Mouse (Mus musculus) liver, embryonic 11.5 days (tissue): ENCODE results near the gene Ercc1. TPM values are rescaled to one million over a fixed set of nuclear protein-coding genes. Genes with fewer than 3 reads are reported as not detected.

Experiments
- ATAC-seq: fragments of 200-750 bp; cut with Nextera tagmentation; replicated peaks from 2 replicates; pipeline ENCODE4 v1.8.0; 2017; ENCODE audit warnings: moderate number of reproducible peaks, mild to moderate bottlenecking, moderate TSS enrichment, moderate library complexity; ENCODE audit not compliant: low FRiP score
- DNase-seq: peaks from one replicate; pipeline ENCODE4 v3.0.0-alpha.2; 2017; ENCODE audit warnings: low spot score
- H3K27ac ChIP-seq: fragments of 300-500 bp; sonication (generic); 2 replicates; pipeline ENCODE4 v1.5.1; 2014; ENCODE audit warnings: mild to moderate bottlenecking, low read depth, low read length, control low read depth
- H3K27me3 ChIP-seq: fragments of 300-500 bp; sonication (generic); replicated peaks from 2 replicates; pipeline ENCODE4 v1.6.1; 2014; ENCODE audit warnings: low read length, mixed read lengths; ENCODE audit not compliant: control insufficient read depth, insufficient read depth
- H3K36me3 ChIP-seq: fragments of 300-500 bp; sonication (generic); 2 replicates; pipeline ENCODE4 v1.6.1; 2014; ENCODE audit warnings: mild to moderate bottlenecking, low read length, moderate library complexity, mixed read lengths; ENCODE audit not compliant: control insufficient read depth, insufficient read depth
- H3K4me1 ChIP-seq: fragments of 300-500 bp; sonication (generic); replicated peaks from 2 replicates; pipeline ENCODE4 v1.6.1; 2014; ENCODE audit warnings: low read length, mixed read lengths; ENCODE audit not compliant: control insufficient read depth, insufficient read depth
- H3K4me2 ChIP-seq: fragments of 300-500 bp; sonication (generic); 2 replicates; pipeline ENCODE4 v1.6.1; 2014; ENCODE audit warnings: mild to moderate bottlenecking, control low read depth, moderate library complexity
- H3K4me3 ChIP-seq: fragments of 300-500 bp; sonication (generic); 2 replicates; pipeline ENCODE4 v1.5.1; 2014; ENCODE audit warnings: low read depth, low read length, control low read depth
- H3K9ac ChIP-seq: fragments of 300-500 bp; sonication (generic); 2 replicates; pipeline ENCODE4 v1.6.1; 2014; ENCODE audit warnings: low read depth, low read length, control low read depth
- H3K9me3 ChIP-seq: fragments of 300-500 bp; sonication (generic); 2 replicates; pipeline ENCODE4 v1.6.1; 2016; ENCODE audit warnings: low read length, inconsistent platforms, mixed read lengths; ENCODE audit not compliant: control insufficient read depth
- WGBS: fragments of 180-500 bp; shearing (Covaris S2); extraction: QIAGEN DNeasy Blood & Tissue Kit; methylation state at CpG from one replicate; pipeline ENCODE4 v1.1.7; 2014; 5-methylcytosine and 5-hydroxymethylcytosine counted together
- microRNA counts: library from miRNA; unstranded; fragments of <30 nt; microRNA quantifications from one replicate; lab custom pipeline; 2015
- microRNA-seq: library from miRNA; unstranded; fragments of <30 nt; microRNA quantifications from one replicate; pipeline ENCODE4, GENCODE M21; 2017; ENCODE audit warnings: borderline number of aligned reads
- polyA plus RNA-seq: library from polyadenylated mRNA; unstranded; fragments of >200 nt; fragmentation: Nextera tagmentation; extraction: Ambion mirVana; gene quantifications from 2 replicates; pipeline ENCODE4 v1.2.1, GENCODE M21; 2014

Gene Ercc1
- polyA plus RNA-seq, 1 experiment from 2014 or later: 46.8 TPM

GRCm38 (mm10) chr7:19403731-19404296, 59.2 kb downstream of the Ercc1 start, which contains the start of gene Klc3:
Gene Klc3, minus strand, starts transcription at chr7:19404104.
- peak; percentile 74 for ATAC-seq
- peaks cover 59% of the 10 kb centered on the region for H3K27me3 ChIP-seq
- H3K4me3 ChIP-seq: peak within 1 kb of the TSS; percentile 71
- DNase-seq: peak; percentile 79
- peak within 1 kb of the TSS; percentile 100 for H3K4me2 ChIP-seq
- no peak within 1 kb of the TSS for H3K27ac ChIP-seq
- H3K36me3 ChIP-seq: no peaks in the 10 kb centered on the region
- WGBS: 1% methylated on average over 62 of the region's 62 CpGs
- H3K4me1 ChIP-seq: peaks cover 14% of the 10 kb centered on the region
- peaks cover 6% of the 10 kb centered on the region for H3K9me3 ChIP-seq
- H3K9ac ChIP-seq: peak within 1 kb of the TSS; percentile 55

GRCm38 (mm10) chr7:19404476-19404875, 59.9 kb downstream of the Ercc1 start, which contains the start of gene Ckm:
Gene Ckm, plus strand, starts transcription at chr7:19404776.
- DNase-seq (no peak), ATAC-seq (no peak)
- H3K4me1 ChIP-seq: peaks cover 10% of the 10 kb centered on the region
- H3K27ac ChIP-seq: no peak within 1 kb of the TSS
- H3K9ac ChIP-seq: peak within 1 kb of the TSS; percentile 55
- peak within 1 kb of the TSS; percentile 100 for H3K4me2 ChIP-seq
- peak within 1 kb of the TSS; percentile 71 for H3K4me3 ChIP-seq
- no peaks in the 10 kb centered on the region for H3K36me3 ChIP-seq
- H3K9me3 ChIP-seq: peaks cover 6% of the 10 kb centered on the region
- 44% methylated on average over 7 of the region's 7 CpGs for WGBS
- H3K27me3 ChIP-seq: peaks cover 52% of the 10 kb centered on the region

- Histone ChIP-seq H3K4me2 (peak overlapping the region; percentile 55), H3K27ac (no peak overlapping the region), H3K27me3 (peaks cover 47% of the 10 kb centered on the region), H3K9ac (0 out of 2 replicates have a peak overlapping the region, but pooled peaks have one; percentile 28), H3K9me3 (peaks cover 6% of the 10 kb centered on the region), H3K36me3 (no peaks in the 10 kb centered on the region), H3K4me3 (0 out of 2 replicates have a peak overlapping the region, but pooled peaks have one; percentile 3), H3K4me1 (peaks cover 10% of the 10 kb centered on the region)
- peak; percentile 61 for ATAC-seq
- peak; percentile 87 for DNase-seq
- 3% methylated on average over 19 of the region's 19 CpGs for WGBS
These were observed 60.8 kb downstream of the Ercc1 start for GRCm38 (mm10) chr7:19405417-19405816.

MicroRNAs within 50 kb of the gene (microRNA counts, 519-probe panel; counts per million panel counts)
- microRNA mmu-miR-343 (lab: Ali Mortazavi, UCI): not detected

Small RNA genes within 50 kb of the gene (microRNA-seq; reads per million reads assigned to microRNA genes)
- gene Mir343: not detected

Other genes with a start within 250 kb of the Ercc1 start
- gene Gm4969, start 226.4 kb upstream of the Ercc1 start, polyA plus RNA-seq: 1.2 and 1.9 TPM in 2 replicates
- gene Fbxo46, start 224.9 kb upstream of the Ercc1 start, polyA plus RNA-seq: 9.9 TPM in 2 replicates
- gene Qpctl, start 195.5 kb upstream of the Ercc1 start, polyA plus RNA-seq: 7.5 and 9.5 TPM in 2 replicates
- gene Snrpd2, start 195.1 kb upstream of the Ercc1 start, polyA plus RNA-seq: 140 and 158 TPM in 2 replicates
- gene Gipr, start 178.7 kb upstream of the Ercc1 start, polyA plus RNA-seq: 0.69 and 0.73 TPM in 2 replicates
- gene Eml2, start 168.4 kb upstream of the Ercc1 start, polyA plus RNA-seq: 2.7 and 3.8 TPM in 2 replicates
- gene Gpr4, start 132.2 kb upstream of the Ercc1 start, polyA plus RNA-seq: 1.4 and 1.9 TPM in 2 replicates
- gene Opa3, start 116.4 kb upstream of the Ercc1 start, polyA plus RNA-seq: 31.6 and 33.9 TPM in 2 replicates
- 85.9 and 87.5 TPM in 2 replicates for gene Vasp, start 73.0 kb upstream of the Ercc1 start, polyA plus RNA-seq
- gene Ppm1n, start 64.7 kb upstream of the Ercc1 start, polyA plus RNA-seq: not detected in 2 replicates
- 8.2 and 11.1 TPM in 2 replicates for gene Rtn2, start 62.2 kb upstream of the Ercc1 start, polyA plus RNA-seq
- gene Fosb, start 34.7 kb upstream of the Ercc1 start, polyA plus RNA-seq: 0.07 TPM in 1 of 2 replicates, not detected in the other
- gene Cd3eap, start 14.7 kb downstream of the Ercc1 start, polyA plus RNA-seq: 28.7 and 30.2 TPM in 2 replicates
- 3.9 and 4.2 TPM in 2 replicates for gene Ppp1r13l, start 15.0 kb downstream of the Ercc1 start, polyA plus RNA-seq
- gene Ercc2, start 37.2 kb downstream of the Ercc1 start, polyA plus RNA-seq: 14.0 and 15.6 TPM in 2 replicates
- gene Klc3, start 59.3 kb downstream of the Ercc1 start, polyA plus RNA-seq: 0.71 and 0.99 TPM in 2 replicates
- gene Ckm, start 60.0 kb downstream of the Ercc1 start, polyA plus RNA-seq: 0.34 and 0.40 TPM in 2 replicates
- 6.7 and 7.7 TPM in 2 replicates for gene Mark4, start 114.0 kb downstream of the Ercc1 start, polyA plus RNA-seq
- gene Exoc3l2, start 118.6 kb downstream of the Ercc1 start, polyA plus RNA-seq: 4.3 and 5.6 TPM in 2 replicates
- gene Bloc1s3, start 163.6 kb downstream of the Ercc1 start, polyA plus RNA-seq: 2.0 and 2.1 TPM in 2 replicates
- 97.4 and 108 TPM in 2 replicates for gene Trappc6a, start 163.6 kb downstream of the Ercc1 start, polyA plus RNA-seq
- gene Nkpd1, start 173.1 kb downstream of the Ercc1 start, polyA plus RNA-seq: not detected in 2 replicates
- 2.9 and 3.1 TPM in 2 replicates for gene Ppp1r37, start 218.3 kb downstream of the Ercc1 start, polyA plus RNA-seq
- gene Zfp296, start 232.5 kb downstream of the Ercc1 start, polyA plus RNA-seq: 2.3 and 2.4 TPM in 2 replicates
- gene Gemin7, start 232.8 kb downstream of the Ercc1 start, polyA plus RNA-seq: 133 and 142 TPM in 2 replicates